Mouse (Mus musculus) lung, postnatal 4 days (tissue): ENCODE results near the gene Fam222a.

Experiments
- DNase-seq, 2 experiments: peaks; one replicate each; pipeline ENCODE4 v3.0.0; 2021

Fam222a gene

GRCm38 (mm10) chr5:114584293-114585104 is 16.7 kb downstream of the Fam222a start:
- peak; percentile 63 to 89 for DNase-seq

GRCm38 (mm10) chr5:114585682-114586081 is 17.9 kb downstream of the Fam222a start:
- DNase-seq: no peak

GRCm38 (mm10) chr5:114587908-114588307 is 20.1 kb downstream of the Fam222a start:
- DNase-seq: peak; percentile 66 to 78

- no peak for DNase-seq
Observed at GRCm38 (mm10) chr5:114588416-114588815, 20.6 kb downstream of the Fam222a start.

- no peak for DNase-seq
Observed at GRCm38 (mm10) chr5:114589026-114589425, 21.2 kb downstream of the Fam222a start.

- DNase-seq: no peak
Observed at GRCm38 (mm10) chr5:114589454-114589853, 21.6 kb downstream of the Fam222a start.

GRCm38 (mm10) chr5:114590043-114590913 is 22.5 kb downstream of the Fam222a start:
- no peak for DNase-seq

GRCm38 (mm10) chr5:114591151-114591561 is 23.3 kb downstream of the Fam222a start:
- peak in 1 of 2 experiments; percentile 59 for DNase-seq

- no peak for DNase-seq
Observed at GRCm38 (mm10) chr5:114592463-114593160, 24.8 kb downstream of the Fam222a start.

- no peak for DNase-seq
Observed at GRCm38 (mm10) chr5:114593161-114593821, 25.5 kb downstream of the Fam222a start.

- DNase-seq: no peak
Observed at GRCm38 (mm10) chr5:114593949-114594348, 26.1 kb downstream of the Fam222a start.

GRCm38 (mm10) chr5:114594741-114595241 is 27.0 kb downstream of the Fam222a start:
- DNase-seq: peak; percentile 68 to 88

GRCm38 (mm10) chr5:114596604-114597003 is 28.8 kb downstream of the Fam222a start:
- DNase-seq: peak; percentile 36 to 71

GRCm38 (mm10) chr5:114597222-114597621 is 29.4 kb downstream of the Fam222a start:
- no peak for DNase-seq

- no peak for DNase-seq
Observed at GRCm38 (mm10) chr5:114597652-114598051, 29.8 kb downstream of the Fam222a start.

- no peak for DNase-seq
Observed at GRCm38 (mm10) chr5:114602012-114602411, 34.2 kb downstream of the Fam222a start.

GRCm38 (mm10) chr5:114603975-114604374 is 36.2 kb downstream of the Fam222a start:
- DNase-seq: no peak

- no peak for DNase-seq
Observed at GRCm38 (mm10) chr5:114604781-114605290, 37.0 kb downstream of the Fam222a start.

GRCm38 (mm10) chr5:114605981-114606380 is 38.2 kb downstream of the Fam222a start:
- no peak for DNase-seq

GRCm38 (mm10) chr5:114607651-114608050 is 39.8 kb downstream of the Fam222a start:
- DNase-seq: peak; percentile 76 to 83

GRCm38 (mm10) chr5:114608516-114608915 is 40.7 kb downstream of the Fam222a start:
- peak; percentile 77 to 83 for DNase-seq

GRCm38 (mm10) chr5:114611256-114611655 is 43.4 kb downstream of the Fam222a start:
- DNase-seq: no peak
